Mouse (Mus musculus) mouse embryonic stem cell (cell line): ENCODE measurements at regions not wholly inside any gene's neighbourhood (a gene's known extent, or its start where the extent isn't known, plus 50 kb on each side); places are given as distances from the start of the nearest gene placed in this dataset.

Experiments used
- in situ Hi-C, 2 experiments: fragments of 300-500 bp; cut with MboI; formaldehyde crosslinking; loops; 1 replicate in 1 of 2; 3 replicates in 1 of 2; pipeline ENCODE4 v1.14.3; 2019 to 2020; ENCODE audit warnings: low sequenced_read_pairs in 2 of 2, low pct_unique_long_range_greater_than_20kb in 1 of 2, mixed read lengths in 1 of 2; ENCODE audit not compliant: unreplicated experiment in 1 of 2

- in situ Hi-C loops: no loop called here
These were observed 787.5 kb upstream of the Tenm3 start for GRCm38 (mm10) chr8:49631286-49631685.

GRCm38 (mm10) chr8:49627966-49628495, 784.3 kb upstream of the Tenm3 start:
- in situ Hi-C loops: no loop called here

DNA sequence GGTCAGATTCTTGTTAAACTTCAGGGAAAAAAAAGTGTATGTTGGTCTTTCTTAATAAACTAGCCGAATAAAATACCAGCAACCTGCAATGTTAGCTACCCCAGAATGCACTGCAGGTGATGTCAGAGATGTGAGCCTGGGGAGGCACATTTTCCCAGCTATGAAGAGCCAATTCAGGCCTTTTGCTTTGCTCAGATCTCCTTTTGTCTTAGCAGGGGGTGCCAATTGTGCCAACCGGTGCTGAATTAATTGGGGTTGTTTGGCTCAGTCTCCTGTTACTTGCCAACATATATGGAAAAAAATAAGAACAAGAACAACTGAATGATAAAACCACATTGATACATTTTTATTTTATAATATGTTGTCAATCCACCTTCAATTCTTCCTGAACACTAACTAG, 751.8 kb upstream of the Tenm3 start:
- in situ Hi-C loops: no loop called here

DNA sequence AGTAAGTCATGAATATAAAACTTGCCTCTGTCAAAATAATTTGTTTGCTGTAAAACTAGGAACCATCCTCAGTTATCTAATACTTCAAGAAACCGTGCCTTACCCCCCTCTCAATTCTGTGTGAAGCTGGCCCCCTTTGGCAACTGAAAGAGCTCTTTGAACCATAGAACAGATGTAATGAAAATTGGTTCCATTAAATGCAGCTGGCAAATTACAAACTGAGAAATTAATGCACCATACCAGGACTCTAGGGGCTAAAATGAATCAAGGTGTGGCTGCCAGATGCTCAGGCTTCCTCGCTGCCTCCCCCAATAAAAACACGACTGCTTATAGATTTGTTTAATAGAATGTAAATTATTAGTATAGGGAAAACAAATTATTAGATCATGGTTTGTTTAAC, 723.7 kb upstream of the Tenm3 start:
- in situ Hi-C loops: no loop called here

DNA sequence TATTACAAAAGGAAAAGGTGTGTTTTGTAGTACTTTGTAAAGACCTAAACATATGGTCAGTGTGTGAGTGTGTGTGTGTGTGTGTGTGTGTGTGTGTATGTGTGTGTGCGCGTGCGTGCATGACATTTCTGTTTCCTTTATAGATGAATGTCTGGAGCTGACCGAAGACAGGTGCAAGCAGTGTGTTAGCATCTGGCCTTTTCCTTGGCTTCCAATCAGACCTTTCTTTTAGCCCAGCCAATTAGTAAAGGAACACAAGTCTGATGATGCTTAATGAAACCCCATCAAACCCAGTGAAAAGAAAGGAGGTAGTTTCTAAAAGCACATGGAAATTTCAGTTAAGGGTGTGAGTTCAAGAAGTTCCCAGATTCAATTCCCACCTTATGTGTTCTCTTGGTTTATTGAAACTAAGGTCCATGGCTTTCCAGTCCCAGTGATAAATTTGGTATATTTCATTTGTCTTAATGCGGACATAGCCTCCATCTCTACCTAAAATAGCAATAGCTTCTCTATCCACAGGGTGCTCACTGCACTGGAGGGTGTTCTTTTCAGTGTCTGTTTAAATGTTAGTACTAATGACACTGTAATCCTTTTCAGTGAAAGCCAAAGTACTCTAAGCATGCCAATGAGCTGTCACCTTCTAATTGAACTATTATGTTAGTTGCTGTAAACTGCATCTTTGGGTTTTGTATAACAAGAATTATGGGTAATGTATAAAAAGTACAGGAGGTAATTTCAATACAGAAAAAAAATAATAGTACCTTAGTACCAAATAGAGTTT, 719.9 kb upstream of the Tenm3 start:
- in situ Hi-C loops: no loop called here

GRCm38 (mm10) chr8:49562976-49563375, 719.2 kb upstream of the Tenm3 start:
- in situ Hi-C loops: no loop called here

DNA sequence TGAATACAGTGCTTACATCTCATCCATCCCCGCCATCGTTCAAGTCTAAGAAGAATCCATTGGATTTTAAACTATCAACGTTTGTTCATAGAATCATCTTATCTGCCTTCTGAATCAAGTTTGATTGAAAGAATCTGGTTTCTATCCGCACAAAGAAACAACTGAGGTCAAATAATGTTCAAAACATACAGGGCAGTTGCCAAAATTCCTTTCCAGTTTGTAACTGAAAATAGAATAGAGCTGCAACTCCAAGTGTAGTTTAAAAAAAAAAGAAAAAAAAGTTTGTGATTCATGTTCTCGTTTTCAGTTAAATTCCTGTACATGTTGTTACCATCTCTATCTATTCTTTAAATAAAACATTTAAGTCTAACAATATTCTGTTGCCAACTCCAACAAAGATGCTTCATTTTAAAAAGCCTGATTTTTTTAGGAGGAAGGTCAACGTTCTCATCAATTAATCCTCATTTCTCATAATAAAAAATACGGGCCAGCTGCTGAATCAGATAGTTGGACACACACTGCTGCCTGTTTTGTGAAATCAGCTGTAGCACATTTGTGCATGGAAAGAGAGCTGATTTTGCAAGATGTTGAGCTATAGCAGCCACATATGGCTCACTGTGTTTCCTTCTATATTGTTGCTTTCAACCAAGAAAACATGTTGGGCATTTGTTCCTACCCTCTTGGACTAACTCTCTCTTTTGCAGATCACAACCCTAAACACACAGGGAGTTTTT, 712.1 kb upstream of the Tenm3 start:
- in situ Hi-C loops: no loop called here

DNA sequence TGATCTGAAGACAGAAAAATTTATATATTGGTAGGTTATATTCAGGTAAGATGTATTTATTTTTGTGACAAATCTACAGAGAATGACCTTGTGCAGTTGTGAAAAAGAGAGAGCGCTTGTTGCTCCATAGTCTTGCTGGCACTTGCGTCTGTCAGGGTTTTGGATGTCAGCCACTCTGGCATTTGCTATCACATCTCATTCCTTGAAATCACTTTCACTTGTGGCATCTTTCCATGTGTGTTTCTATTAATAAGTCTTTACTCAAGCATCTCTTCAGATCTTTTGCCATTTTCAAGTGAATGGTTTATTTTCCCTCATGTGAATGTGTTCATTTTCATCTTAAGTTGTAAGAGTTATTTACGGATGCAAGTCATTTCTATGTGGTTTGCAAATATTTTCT, 709.4 kb upstream of the Tenm3 start:
- in situ Hi-C loops: no loop called here

DNA sequence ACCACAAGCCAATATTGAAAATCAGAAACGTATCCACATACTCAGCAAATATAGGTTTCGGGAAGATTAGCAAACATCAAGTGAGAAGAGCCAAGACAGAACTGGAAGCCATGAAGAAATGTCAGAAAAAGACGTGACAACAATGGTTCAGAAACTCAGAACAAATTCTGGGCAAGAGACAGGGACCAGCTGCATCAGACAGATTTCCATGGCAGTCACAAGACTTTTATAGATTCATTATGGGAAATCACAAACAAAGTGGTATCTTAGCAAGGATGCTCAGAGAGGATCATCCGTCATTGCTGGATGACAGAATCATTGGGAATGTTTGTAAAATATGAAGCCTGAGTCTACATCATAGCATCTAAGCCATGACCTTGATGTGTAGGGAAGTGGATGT, 699.6 kb upstream of the Tenm3 start:
- in situ Hi-C loops: no loop called here

DNA sequence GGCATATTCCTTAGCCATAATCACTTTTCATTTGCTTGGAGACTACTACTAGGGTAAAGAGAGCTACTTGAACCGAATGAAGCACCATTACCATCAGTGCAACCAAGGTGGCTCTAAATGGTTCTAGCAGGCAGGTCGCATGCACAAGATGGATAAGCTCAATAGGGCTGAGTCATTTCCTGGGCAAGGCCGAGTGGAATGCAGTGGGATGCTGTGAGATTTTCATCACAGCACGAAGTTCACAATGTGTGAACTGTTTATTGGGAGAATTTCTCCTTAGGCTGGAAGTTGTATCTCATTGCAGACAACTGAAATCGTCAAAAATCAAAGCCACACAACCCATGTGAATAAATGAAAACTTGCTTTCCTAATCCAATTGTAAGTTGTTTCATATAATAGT, 697.6 kb upstream of the Tenm3 start:
- in situ Hi-C loops: no loop called here

- in situ Hi-C loops: no loop called here
These were observed 689.9 kb upstream of the Tenm3 start for GRCm38 (mm10) chr8:49533412-49534351.

DNA sequence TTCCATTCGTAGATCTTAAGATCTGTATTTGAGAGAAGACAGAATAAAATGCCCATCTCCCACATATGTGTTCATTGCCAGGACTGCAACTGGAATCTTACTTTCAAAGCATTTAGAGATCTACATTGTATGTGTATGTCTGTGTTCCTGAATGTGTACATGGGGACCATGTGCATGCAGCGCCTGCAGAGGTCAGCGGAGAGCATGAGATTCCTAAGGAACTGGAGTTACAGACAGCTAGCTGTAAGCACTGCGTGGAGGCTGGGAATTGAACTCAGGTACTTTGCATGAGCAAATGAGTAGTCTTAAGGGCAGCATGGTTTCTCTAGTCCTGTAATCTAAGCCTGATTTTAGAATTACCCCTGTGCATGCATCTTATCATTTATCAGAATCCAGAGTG, 685.5 kb upstream of the Tenm3 start:
- in situ Hi-C loops: no loop called here

- in situ Hi-C loops: no loop called here
These were observed 649.2 kb upstream of the Tenm3 start for GRCm38 (mm10) chr8:49492906-49493305.

GRCm38 (mm10) chr8:49485284-49485683, 641.5 kb upstream of the Tenm3 start:
- in situ Hi-C loops: no loop called here

DNA sequence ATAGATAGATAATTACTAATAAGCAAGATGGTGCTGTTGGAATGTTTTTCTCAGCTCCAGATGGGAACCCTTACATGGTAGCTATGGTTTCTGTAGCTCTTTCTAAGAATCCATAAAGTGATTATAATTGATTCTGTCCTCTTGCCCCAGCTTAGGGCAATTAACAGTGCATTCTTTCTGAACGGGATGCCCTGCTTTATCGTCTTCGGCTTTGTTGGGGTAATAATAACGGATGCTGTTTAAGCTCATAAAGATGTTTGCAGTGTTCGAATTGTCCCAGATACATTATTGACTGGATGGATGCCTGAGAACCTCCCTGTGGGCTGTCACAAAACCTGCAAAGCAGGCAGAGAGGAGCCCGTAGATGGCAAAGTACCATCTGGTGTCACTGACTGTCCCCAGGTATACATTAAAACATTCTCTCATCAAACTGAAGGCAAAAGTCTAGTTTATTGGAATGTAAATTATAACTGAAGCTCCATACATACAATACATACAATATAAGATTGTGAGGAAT, 637.8 kb upstream of the Tenm3 start:
- in situ Hi-C loops: no loop called here

DNA sequence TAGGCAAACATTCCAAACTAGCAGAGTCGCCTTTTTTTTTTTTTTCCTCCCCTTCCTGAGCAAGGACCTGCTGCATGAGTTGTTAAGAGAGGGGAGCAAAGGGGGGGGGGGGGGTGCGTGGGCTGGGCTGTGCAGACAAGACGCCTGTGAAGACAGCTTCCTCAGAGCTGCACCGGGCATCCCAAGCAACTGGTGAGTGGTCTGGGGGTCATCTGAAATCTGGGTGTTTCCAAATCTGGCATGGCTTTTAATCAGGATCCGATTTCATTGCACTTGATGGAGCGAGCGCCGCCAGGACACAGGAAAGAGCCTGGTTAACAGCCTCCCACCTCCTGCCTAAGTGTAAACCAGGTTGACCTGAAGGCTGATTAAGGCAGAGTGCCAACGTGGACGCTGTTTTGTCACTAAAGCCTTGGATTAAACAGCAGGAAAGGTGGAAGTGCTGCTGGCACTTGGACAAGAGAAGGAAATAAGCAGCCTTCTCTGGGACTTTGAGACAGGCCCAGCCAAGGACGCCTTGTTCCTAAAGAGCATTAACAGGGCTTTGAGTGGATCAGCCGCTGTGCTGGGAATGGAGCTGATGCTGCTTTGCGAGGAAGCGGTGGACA, 622.3 kb upstream of the Tenm3 start:
- in situ Hi-C loops: no loop called here

- in situ Hi-C loops: no loop called here
These were observed 621.3 kb upstream of the Tenm3 start for GRCm38 (mm10) chr8:49465070-49465469.

DNA sequence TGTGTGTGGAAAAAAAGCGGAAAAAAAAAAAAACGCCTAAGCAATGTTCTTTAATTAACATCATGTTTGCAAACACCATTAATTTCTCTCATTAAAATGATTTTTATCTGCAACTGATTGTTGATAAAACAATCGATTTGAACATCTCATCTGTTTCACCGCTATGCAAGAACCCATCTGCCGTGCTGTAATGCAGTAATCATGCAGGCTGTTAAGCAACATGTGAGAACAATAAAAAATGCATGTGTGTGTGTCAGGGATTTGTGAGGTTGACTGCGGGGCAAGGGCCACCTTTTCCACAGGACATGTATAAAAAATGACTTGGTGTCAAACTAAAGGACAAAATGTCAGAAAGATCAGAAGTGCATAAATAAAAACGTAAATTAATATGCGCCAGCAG, 618.9 kb upstream of the Tenm3 start:
- in situ Hi-C loops: no loop called here
